Mouse (Mus musculus) cerebellum, adult 11-12 months (tissue): Measurements from ENCODE around the gene Hsp90ab1.

Source experiments
- DNase-seq: peaks from one replicate; pipeline ENCODE4 v3.0.0; 2022

The Hsp90ab1 gene

DNA sequence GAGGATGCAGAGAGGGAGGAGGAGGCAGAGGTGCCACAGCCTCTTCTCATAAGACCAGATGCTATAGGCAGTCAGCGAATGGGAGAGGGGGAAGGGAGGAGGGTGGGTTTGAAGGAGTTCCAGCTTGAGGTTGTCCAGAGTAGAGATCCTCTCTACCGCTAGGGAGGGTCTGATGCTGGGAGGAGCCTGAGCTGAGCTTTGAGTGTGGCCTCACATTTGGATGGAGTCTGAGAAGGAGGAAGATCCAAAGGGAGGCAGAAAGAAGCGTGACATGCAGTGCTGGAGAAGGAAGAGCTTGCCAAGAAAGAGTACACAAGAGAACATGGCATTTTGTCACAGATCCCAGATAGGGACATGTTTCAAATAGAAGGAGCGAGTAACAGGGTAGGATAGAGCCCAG, 34.7 kb downstream of the Hsp90ab1 start:
- DNase-seq: no peak

DNA sequence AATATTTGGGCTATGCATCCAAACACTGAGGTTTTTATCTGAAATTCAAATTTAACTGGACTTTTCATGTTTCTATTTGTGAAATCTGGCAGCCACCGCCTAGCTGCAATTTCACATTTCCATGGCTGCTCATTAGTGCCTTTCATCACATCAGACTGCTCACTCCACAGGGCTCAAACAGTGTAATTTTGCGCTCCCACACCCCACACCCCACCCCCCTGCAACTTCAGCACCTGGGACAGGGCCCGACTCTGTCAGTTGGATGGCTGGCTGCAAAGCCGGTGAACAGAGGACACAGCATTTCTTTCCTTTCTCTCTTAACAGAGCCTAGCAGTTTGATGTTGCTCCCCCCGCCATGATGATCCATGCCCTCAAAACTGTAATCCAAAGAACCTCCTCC, 36.8 kb downstream of the Hsp90ab1 start:
- no peak for DNase-seq

DNA sequence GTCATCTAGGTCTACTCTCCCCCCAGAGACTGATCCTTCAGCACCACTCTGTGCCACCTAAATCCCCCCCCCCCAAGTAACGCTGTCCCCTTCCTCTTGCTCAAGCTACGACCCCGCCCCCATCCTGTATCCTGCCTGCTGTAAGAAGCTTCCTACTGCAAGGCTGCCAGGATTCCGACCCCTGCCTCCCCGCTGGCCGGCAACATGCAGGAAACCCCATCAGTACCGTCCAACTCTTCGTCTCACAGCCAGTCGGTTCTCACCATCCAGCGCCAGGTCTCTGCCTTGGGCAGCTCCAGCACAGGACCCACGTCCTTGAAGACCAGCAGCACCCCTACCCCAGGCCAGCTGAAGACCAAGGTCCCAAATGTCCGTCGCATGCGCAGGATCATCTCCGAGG, 40.2 kb downstream of the Hsp90ab1 start:
- DNase-seq: no peak

DNA sequence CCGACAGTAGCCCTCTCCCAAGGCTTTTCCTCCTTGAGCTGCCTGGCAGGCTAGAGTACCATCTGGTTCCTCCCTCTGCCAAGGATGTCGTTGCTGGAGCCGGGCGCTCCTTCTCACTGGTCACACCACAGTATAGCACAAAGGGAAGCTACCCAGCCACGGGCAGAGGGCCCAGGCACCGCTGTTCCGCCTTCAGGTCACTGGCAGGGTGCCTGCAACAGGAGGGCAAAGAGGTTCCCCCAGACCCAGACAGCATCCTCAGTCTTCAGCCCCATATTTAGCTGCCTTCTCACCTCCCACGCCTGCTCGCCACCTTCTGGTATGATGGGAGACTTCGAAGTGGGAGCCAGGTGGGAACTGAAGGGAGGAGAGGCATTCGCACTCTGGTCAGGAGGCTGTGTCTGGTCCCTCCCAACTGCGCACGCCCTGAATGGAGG, 42.7 kb downstream of the Hsp90ab1 start:
- DNase-seq: peak; percentile 94

DNA sequence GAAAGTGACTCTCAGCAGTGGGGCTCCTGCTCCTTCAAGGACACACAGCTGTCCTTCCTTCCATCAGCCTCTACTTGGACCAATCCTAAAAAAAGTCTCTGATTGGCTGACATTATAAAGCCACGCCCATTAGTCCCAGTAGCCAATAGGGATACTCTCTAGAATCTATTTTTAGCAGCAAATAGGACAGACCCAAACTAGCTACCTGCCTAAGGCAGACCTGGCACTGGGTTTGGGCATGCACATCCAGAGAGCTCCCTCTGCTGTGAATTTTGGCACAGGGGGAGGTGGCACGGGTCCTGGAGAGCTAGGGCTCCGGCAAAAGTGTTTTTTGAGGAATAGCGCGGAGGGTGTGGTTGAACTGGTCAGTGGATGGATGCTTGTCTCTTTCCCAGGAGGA, 46.5 kb downstream of the Hsp90ab1 start:
- DNase-seq: peak; percentile 70

DNA sequence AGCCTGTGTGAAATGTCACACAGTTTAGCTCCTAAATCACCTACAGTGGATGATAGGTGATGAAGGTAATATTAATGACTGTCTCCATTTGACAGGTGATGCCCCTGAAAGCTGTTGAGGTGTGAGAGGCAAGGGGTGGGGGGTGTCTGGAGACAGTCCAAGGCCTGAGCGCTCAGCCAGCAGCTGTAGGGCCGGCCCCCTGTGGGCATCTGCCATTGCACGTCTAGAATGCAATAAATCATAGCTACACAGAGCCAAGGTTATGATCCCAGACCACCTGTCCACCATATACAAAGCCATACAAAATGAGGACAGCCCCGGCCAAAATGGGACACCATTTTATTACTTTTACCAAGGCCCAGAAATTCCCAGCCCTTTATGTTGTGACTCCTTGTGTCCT, 48.1 kb downstream of the Hsp90ab1 start:
- DNase-seq: peak; percentile 64

DNA sequence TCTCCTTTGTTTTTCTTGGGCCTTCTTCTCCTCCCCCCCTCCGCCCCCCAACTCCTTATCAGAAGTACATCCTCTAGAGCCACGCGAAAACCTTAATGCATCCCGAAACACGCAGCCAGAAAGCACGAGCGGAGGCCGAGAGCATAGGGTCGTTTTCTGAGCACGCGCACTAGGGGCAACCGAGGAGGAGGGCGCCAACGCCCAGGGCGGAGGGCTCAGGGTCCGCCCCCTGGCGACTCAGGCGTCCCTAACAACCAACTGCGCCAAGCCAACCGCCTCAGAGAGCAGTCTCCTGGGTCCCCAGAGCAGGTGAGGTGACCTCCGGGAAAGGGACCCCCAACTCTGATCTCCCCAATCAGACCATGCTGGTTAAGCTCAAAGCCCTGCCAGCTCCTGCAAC, 49.8 kb downstream of the Hsp90ab1 start, which contains the start of gene Tcte1:
Tcte1 (plus strand) TSS at position 172 of the 400 bp plus-strand sequence.
- DNase-seq: no peak

DNA sequence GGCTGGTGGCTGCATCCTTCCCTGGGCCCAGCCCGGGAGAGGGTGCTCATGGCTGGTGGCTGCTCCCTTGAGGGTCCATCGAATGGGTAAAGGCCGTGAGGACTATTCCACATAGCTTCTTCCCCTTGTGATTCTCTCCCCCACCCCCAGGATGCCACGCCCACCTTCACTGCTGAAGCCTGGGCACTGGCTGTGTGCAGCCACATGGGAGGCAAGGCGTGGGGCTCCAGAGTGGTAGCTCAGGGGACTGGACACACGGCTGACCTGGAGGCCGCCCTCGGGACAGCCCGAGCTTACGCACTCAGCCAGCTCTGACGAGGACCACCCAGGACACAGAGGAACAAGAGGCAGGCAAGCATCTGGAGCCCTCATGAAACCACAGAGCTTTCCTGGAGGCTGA, 52.9 kb downstream of the Hsp90ab1 start:
- DNase-seq: peak; percentile 68

DNA sequence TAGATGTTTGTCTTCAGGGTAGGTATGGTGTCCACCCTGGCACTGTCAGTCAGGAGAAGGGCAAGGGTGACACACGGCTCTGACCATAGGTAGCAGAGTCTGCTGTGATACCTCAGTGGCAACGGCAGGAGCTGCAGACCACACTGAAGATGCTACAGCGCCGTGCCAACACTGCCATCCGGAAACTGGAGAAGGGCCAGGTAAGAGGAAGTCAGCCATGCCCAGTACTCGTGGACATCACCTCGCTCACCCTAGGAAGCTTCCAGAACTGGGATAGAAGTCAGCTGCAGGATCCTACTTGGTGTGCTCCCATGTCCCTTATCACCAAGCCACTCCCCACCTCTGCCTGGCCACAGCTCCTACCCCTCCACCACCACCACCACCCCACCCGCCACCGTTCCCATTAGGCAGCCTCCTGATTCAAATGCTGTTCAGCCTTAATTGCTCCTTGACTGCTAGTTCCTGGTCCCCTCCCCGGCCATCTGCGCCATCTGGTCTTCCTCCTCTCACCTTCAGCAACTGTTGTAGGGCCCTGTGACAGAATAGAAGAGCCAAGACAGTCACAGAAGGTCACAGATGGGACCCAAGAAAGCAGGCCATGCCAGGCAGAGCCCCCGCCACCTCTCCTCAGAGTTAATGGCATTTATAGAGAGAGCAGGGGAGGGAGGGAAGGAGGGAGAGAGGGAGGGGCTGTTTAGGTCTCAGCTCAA, 54.1 kb downstream of the Hsp90ab1 start:
- peak; percentile 96 for DNase-seq
